Mouse (Mus musculus) MEL (cell line): Measurements from ENCODE around the gene H2-Ob.

Experiments used
- CTCF ChIP-seq, 3 experiments: IDR thresholded peaks in 2 of 3; conservative IDR thresholded peaks in 1 of 3; 2 replicates each; pipeline ENCODE4 v1.5.1; 2011 to 2012; ENCODE audit warnings: low read length in 3 of 3, low read depth in 2 of 3, mild to moderate bottlenecking in 2 of 3, improper control_type of control experiment in 1 of 3, inconsistent platforms in 1 of 3, mixed read lengths in 1 of 3, moderate library complexity in 1 of 3; ENCODE audit not compliant: control insufficient read depth in 1 of 3, insufficient read depth in 1 of 3, poor library complexity in 1 of 3, severe bottlenecking in 1 of 3
- MAFK ChIP-seq: IDR thresholded peaks from 2 replicates; pipeline ENCODE4 v1.6.1; 2011; ENCODE audit warnings: low read depth, mild to moderate bottlenecking, low read length, improper control_type of control experiment, borderline replicate concordance
- MAX ChIP-seq: IDR thresholded peaks from 2 replicates; pipeline ENCODE4 v1.6.1; 2011; ENCODE audit warnings: low read length, improper control_type of control experiment

- no peak for TF ChIP-seq MAFK
- no peak for TF ChIP-seq CTCF (IDR thresholded peaks at IDR 0.05 in 2 of 3, conservative IDR thresholded peaks at IDR 0.05 in 1 of 3; ENCODE audit: control insufficient read depth in 1 of 3, insufficient read depth in 1 of 3, low read depth in 2 of 3, low read length in 3 of 3, poor library complexity in 1 of 3, severe bottlenecking in 1 of 3)
- no peak for TF ChIP-seq MAX
Measured at GRCm38 (mm10) chr17:34285371-34285770, 46.7 kb downstream of the H2-Ob start.
